Mouse (Mus musculus) midbrain, embryonic 14.5 days (tissue): ENCODE data around the gene Gsg1l. TPM values are rescaled to one million over a fixed set of nuclear protein-coding genes. Genes with fewer than 3 reads are reported as not detected.

Experiments used
- ATAC-seq: fragments of 200-750 bp; cut with Nextera tagmentation; 2 replicates; pipeline ENCODE4 v1.8.0; 2017; ENCODE audit warnings: moderate number of reproducible peaks, moderate library complexity; ENCODE audit not compliant: low FRiP score, low TSS enrichment
- DNase-seq: peaks from one replicate; pipeline ENCODE4 v3.0.0-alpha.2; 2015
- H3K27ac ChIP-seq: fragments of 300-500 bp; sonication (generic); replicated peaks from 2 replicates; pipeline ENCODE4 v1.5.1; 2014; ENCODE audit warnings: mild to moderate bottlenecking, low read depth, low read length, moderate library complexity
- H3K27me3 ChIP-seq: fragments of 300-500 bp; sonication (generic); 2 replicates; pipeline ENCODE4 v1.6.1; 2014; ENCODE audit warnings: low read length, control low read depth, mixed read lengths; ENCODE audit not compliant: control insufficient read depth, insufficient read depth
- H3K36me3 ChIP-seq: fragments of 300-500 bp; sonication (generic); 2 replicates; pipeline ENCODE4 v1.6.1; 2014; ENCODE audit warnings: low read length, control low read depth; ENCODE audit not compliant: control insufficient read depth, insufficient read depth
- H3K4me1 ChIP-seq: fragments of 300-500 bp; sonication (generic); 2 replicates; pipeline ENCODE4 v1.6.1; 2014; ENCODE audit warnings: mild to moderate bottlenecking, antibody characterized with exemption, low read length, control low read depth; ENCODE audit not compliant: control insufficient read depth, insufficient read depth
- H3K4me2 ChIP-seq: fragments of 300-500 bp; sonication (generic); 2 replicates; pipeline ENCODE4 v1.6.1; 2014; ENCODE audit warnings: mild to moderate bottlenecking, low read length, moderate library complexity
- H3K4me3 ChIP-seq: fragments of 300-500 bp; sonication (generic); replicated peaks from 2 replicates; pipeline ENCODE4 v1.5.1; 2014; ENCODE audit warnings: low read depth, low read length
- H3K9ac ChIP-seq: fragments of 300-500 bp; sonication (generic); replicated peaks from 2 replicates; pipeline ENCODE4 v1.6.1; 2014; ENCODE audit warnings: mild to moderate bottlenecking, low read length, moderate library complexity
- H3K9me3 ChIP-seq: fragments of 300-500 bp; sonication (generic); 2 replicates; pipeline ENCODE4 v1.6.1; 2016; ENCODE audit warnings: low read length, control low read depth, mixed read lengths; ENCODE audit not compliant: control insufficient read depth
- WGBS: fragments of 180-500 bp; shearing (Covaris S2); extraction: QIAGEN DNeasy Blood & Tissue Kit; methylation state at CpG from one replicate; pipeline ENCODE4 v1.1.7; 2014; 5-methylcytosine and 5-hydroxymethylcytosine counted together
- polyA plus RNA-seq: library from polyadenylated mRNA; unstranded; fragments of >200 nt; fragmentation: Nextera tagmentation; extraction: Ambion mirVana; gene quantifications from 2 replicates; pipeline ENCODE4 v1.2.1, GENCODE M21; 2014

Gsg1l gene
- polyA plus RNA-seq, 1 experiment from 2014 or later, result 9.6 TPM

DNA sequence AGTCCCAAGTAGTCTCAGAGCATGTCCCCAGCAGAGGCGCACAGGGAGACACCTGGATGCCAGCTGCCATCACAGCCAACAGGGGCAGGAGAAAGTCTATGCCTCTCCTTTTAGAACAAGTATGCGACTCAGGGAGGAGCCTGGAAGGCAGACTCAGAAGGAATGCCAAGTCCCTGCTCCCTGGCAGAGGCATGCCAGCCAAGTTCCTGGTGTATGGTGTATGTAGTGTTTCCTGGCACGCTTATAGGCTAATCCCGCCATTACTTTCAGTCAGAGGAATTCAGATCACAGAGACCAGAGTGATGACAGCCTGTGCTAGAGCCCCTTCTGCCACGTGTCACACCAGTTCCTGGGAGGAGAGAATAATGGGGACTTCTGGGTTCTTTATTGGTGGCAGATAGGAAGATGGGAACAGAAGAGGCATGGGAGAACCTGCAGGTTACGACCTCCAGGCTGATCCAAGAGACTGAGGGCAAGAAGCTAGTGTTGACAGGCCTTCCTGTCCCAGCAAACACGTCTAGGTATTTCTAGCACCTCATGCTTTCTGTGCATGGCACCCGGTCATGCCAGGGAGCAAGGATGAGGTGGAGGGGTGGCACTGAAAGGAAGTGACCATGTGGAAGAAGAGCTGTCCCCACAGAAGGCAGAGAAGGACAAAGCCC lies 235.2 kb downstream of the Gsg1l start:
- H3K4me2 ChIP-seq, result no peak overlapping the region
- no peak overlapping the region for H3K4me3 ChIP-seq
- no peak overlapping the region for H3K27ac ChIP-seq
- H3K9ac ChIP-seq, result no peak overlapping the region
- no peaks in the 10 kb centered on the region for H3K9me3 ChIP-seq
- no peak for ATAC-seq
- no peaks in the 10 kb centered on the region for H3K27me3 ChIP-seq
- no peak for DNase-seq
- WGBS, result 85% methylated on average over 8 of the region's 8 CpGs
- peaks cover 15% of the 10 kb centered on the region; the same call in 1 of the 2 replicates for H3K36me3 ChIP-seq
- no peaks in the 10 kb centered on the region for H3K4me1 ChIP-seq

DNA sequence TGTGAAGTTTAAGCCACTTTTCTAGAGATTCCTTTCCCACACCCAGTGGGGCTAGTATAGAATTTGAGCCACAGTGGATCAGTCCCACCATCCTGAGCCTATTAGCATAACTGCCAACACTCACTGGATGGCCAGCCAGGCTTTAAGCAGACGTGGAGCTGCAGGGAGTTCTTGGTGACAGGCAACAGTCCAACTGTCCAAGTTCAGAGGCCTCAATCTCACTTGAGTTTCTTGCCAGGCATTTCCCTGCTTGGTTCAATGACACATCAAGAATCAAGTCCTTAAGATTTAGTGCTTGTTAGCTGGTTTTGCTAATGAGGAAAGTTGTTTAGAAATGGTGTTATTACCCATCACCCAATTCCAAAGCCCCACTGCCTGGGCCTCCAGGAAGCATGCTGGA lies 236.6 kb downstream of the Gsg1l start:
- Histone ChIP-seq H3K9me3 (no peaks in the 10 kb centered on the region), H3K4me2 (no peak overlapping the region), H3K4me3 (no peak overlapping the region), H3K27ac (no peak overlapping the region), H3K4me1 (no peaks in the 10 kb centered on the region), H3K36me3 (peaks cover 12% of the 10 kb centered on the region; the same call in 1 of the 2 replicates), H3K27me3 (no peaks in the 10 kb centered on the region), H3K9ac (no peak overlapping the region)
- WGBS, result 37% methylated on average over 1 of the region's 1 CpGs
- DNase-seq (no peak), ATAC-seq (no peak)

DNA sequence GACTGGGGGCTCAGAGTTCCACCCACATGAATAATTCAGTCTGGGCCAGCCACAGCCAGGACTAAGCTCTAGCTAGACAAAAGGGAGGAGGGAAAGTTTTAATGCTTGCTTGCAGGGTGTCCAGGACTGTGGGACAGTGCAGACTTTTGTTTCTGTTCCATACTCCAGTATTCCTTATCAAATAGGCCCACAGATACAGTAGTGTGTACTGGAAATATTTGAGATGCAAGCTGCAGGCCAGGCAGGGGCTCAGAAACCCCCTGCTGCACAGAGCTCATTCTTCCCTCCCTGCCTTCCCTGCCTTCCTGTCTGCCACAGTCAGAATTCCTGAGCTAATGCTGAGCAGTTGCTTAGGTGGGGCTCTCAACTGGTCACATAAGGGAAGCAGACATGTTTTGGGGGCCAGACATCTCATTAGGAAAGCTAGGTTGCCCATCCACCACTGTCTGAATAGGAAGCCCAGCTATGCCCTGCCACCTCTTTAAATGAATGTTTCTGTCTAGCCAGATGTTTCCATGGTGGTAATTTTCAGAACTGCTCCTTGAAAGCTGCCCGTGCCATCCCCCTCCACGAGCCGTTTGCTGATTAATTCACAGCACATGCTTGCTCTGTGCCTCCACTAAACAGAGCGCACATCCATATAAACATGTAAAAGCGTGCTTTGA lies 244.0 kb downstream of the Gsg1l start:
- 11% methylated on average over 5 of the region's 5 CpGs for WGBS
- no peaks in the 10 kb centered on the region for H3K9me3 ChIP-seq
- H3K4me3 ChIP-seq, result no peak overlapping the region
- H3K27ac ChIP-seq, result peak overlapping the region; percentile 82
- DNase-seq (peak; percentile 69), ATAC-seq (peak; percentile 43; the same call in 1 of the 2 replicates)
- peaks cover 7% of the 10 kb centered on the region; the same call in 1 of the 2 replicates for H3K36me3 ChIP-seq
- H3K4me2 ChIP-seq, result no peak overlapping the region
- no peaks in the 10 kb centered on the region for H3K27me3 ChIP-seq
- peaks cover 19% of the 10 kb centered on the region for H3K4me1 ChIP-seq
- no peak overlapping the region; the same call in 1 of the 2 replicates for H3K9ac ChIP-seq

DNA sequence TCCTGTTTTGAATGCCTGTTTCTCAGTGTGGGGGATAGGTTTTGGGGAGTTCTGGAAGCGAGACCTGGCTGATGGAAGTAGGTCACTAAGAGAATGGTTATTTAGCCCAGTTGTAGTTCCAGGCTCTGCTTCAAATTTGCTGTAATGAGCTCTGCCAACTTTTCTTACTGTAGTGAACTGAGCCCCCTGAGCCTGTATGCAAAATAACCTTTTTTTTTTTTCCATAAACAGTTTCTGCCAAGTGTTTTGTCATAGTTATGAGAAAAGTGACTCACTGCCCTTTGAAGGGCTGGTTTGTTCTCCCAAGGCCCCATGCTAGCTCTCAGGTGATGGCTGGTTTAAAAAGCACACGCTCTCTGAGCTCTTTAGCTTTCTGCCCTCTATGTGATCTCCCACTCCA lies 248.7 kb downstream of the Gsg1l start:
- Histone ChIP-seq H3K4me2 (no peak overlapping the region), H3K9ac (no peak overlapping the region), H3K4me1 (peaks cover 18% of the 10 kb centered on the region), H3K9me3 (no peaks in the 10 kb centered on the region), H3K36me3 (no peaks in the 10 kb centered on the region), H3K4me3 (no peak overlapping the region), H3K27ac (no peak overlapping the region), H3K27me3 (no peaks in the 10 kb centered on the region)
- 91% methylated on average over 2 of the region's 2 CpGs for WGBS
- DNase-seq (no peak), ATAC-seq (no peak)

DNA sequence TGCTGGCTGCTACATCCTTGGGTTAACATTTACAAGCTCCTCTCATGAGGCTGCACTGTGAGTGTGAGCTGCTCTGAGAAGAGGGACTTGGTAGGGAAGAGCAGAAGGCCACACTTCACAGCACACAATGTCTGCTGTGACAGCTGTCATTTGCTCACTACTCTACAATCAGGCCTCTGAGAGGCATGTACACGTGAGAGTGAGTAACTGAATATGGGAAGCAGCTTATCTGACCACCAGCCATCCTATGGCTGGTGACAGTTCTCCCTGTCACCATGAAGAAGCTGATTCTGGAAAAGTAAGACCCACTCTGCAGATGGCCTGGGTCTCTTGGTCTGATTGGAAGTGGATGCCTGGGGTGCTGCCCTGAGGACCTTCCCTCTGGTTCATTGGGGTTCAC lies 249.4 kb downstream of the Gsg1l start:
- H3K4me2 ChIP-seq, result no peak overlapping the region
- H3K4me3 ChIP-seq, result no peak overlapping the region
- DNase-seq (no peak), ATAC-seq (no peak)
- H3K36me3 ChIP-seq, result no peaks in the 10 kb centered on the region
- 52% methylated on average over 1 of the region's 1 CpGs for WGBS
- no peaks in the 10 kb centered on the region for H3K27me3 ChIP-seq
- no peak overlapping the region for H3K27ac ChIP-seq
- no peaks in the 10 kb centered on the region for H3K9me3 ChIP-seq
- H3K4me1 ChIP-seq, result peaks cover 11% of the 10 kb centered on the region
- H3K9ac ChIP-seq, result no peak overlapping the region

DNA sequence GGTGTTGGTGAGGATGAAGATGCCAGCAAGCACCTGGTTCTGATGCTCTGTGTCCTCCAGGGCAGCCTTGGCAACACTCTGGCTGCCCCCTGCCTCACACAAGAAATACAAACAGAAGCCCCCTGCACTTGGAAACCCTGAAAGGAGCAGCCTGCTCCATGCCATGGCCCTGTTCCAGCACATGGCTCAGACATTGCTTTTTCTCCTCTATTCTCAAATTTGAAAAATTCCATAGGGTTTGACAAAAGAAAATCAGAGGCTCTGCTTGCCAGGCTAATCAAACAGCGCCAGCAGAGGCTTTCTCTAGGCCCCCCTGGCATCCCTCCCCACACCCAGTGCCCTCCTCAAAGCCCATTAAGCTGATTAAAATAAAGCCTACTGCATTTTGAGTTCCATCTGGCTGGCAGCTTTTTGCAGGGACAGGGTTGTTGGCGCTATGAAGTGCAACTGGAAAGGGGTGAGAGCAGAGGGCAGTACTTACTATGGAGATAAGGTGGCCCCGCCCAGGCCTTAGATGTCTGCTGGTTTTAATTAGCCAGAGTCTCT lies 253.0 kb downstream of the Gsg1l start:
- Histone ChIP-seq H3K9me3 (no peaks in the 10 kb centered on the region), H3K36me3 (no peaks in the 10 kb centered on the region), H3K4me1 (peaks cover 5% of the 10 kb centered on the region), H3K27me3 (no peaks in the 10 kb centered on the region), H3K4me3 (no peak overlapping the region), H3K27ac (peak overlapping the region; percentile 58), H3K4me2 (no peak overlapping the region), H3K9ac (no peak overlapping the region)
- DNase-seq (peak; percentile 64), ATAC-seq (no peak)
- WGBS, result 52% methylated on average over 3 of the region's 3 CpGs

DNA sequence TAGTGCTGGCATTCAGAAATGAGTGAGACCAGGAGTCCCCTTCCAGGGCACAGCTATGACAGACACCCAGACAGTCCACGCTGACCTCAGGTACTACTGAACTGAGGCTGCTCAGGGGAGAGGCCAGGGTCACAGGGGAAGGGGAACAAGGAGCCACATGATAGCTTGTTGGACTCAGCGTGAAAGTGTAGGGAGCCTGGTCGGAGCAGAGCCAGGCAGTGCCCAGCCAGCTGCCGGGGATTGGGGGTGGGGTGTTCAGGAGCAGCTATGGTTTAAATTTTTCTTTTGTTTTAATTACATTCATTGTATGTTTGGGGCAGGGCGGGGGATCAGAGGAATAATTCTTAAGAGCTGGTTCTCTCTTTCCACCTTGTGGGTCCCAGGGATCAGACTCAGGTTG lies 253.7 kb downstream of the Gsg1l start:
- no peak overlapping the region for H3K4me3 ChIP-seq
- H3K36me3 ChIP-seq, result no peaks in the 10 kb centered on the region
- no peak for ATAC-seq
- no peak for DNase-seq
- no peak overlapping the region for H3K4me2 ChIP-seq
- H3K27ac ChIP-seq, result 0 out of 2 replicates have a peak overlapping the region, but pooled peaks have one; percentile 58
- no peaks in the 10 kb centered on the region for H3K9me3 ChIP-seq
- H3K4me1 ChIP-seq, result peaks cover 5% of the 10 kb centered on the region
- H3K9ac ChIP-seq, result no peak overlapping the region
- H3K27me3 ChIP-seq, result no peaks in the 10 kb centered on the region
- WGBS, result 77% methylated on average over 5 of the region's 5 CpGs
